In the genomic region with DNA sequence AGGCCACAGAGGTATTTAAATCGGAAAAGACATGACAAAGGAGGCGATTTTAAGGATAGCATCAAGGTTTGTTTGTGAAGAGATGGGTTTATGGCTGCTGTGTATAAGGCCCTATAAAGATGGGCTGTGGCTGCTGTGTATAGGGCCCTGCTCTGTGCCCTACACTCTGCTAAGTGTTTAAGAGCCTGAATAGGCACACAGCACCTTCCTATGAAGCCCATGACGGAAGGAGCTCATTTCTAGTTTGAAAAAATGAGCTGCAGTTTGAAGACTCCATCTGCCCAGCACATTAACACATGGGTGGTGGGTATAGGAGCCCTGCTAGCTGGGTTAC, we compare ENCODE assay signal across 23 mouse cellular contexts.
DNase-seq lines count a peak whose midpoint lies in the region; ATAC-seq lines count a peak whose summit lies in the region.
"Had no signal": no experiment of that assay in that cellular context is flagged by ENCODE, and none has a peak within 500 bp of the region (broad histone marks: within the 10 kb centered on the region; RNA-seq: fewer than 3 reads in every experiment).

No protein-coding gene starts in this region.

- H3K27ac ChIP-seq in neural tube, embryonic 11.5 days (ENCODE audit: low read depth, low read length): no peak overlapping the region
- H3K27ac ChIP-seq in hindbrain, embryonic 12.5 days: peak overlapping the region; percentile 71
- H3K27ac ChIP-seq in midbrain, embryonic 12.5 days (replicated peaks): peak overlapping the region; percentile 65
- H3K27ac ChIP-seq: heart, embryonic 10.5 days; limb, embryonic 10.5 days had no signal

- intact Hi-C loops in gastrocnemius, postnatal 14 days (cut with DNase I; ENCODE audit: low total_unique reads): no loop called here

- H3K4me1 ChIP-seq in neural tube, embryonic 11.5 days (ENCODE audit: control insufficient read depth, insufficient read depth, low read length): no peaks in the 10 kb centered on the region
- H3K4me1 ChIP-seq in hindbrain, embryonic 12.5 days: no peaks in the 10 kb centered on the region
- H3K4me1 ChIP-seq in midbrain, embryonic 12.5 days: peaks cover 12% of the 10 kb centered on the region
- H3K4me1 ChIP-seq: heart, embryonic 10.5 days; megakaryocyte, embryonic 14.5 days had no signal

- H3K4me3 ChIP-seq in neural tube, embryonic 11.5 days (ENCODE audit: low read depth, low read length): no peak overlapping the region
- no peak overlapping the region for H3K4me3 ChIP-seq in hindbrain, embryonic 12.5 days
- no peak overlapping the region for H3K4me3 ChIP-seq in midbrain, embryonic 12.5 days
- H3K4me3 ChIP-seq: heart, embryonic 10.5 days; limb, embryonic 10.5 days; megakaryocyte, embryonic 14.5 days had no signal

- no peak overlapping the region for H3K4me2 ChIP-seq in neural tube, embryonic 11.5 days (ENCODE audit: low read depth)
- no peak overlapping the region for H3K4me2 ChIP-seq in hindbrain, embryonic 12.5 days (replicated peaks)
- H3K4me2 ChIP-seq in midbrain, embryonic 12.5 days (replicated peaks): no peak overlapping the region

- ATAC-seq in neural tube, embryonic 11.5 days (ENCODE audit: insufficient read depth, low FRiP score, low TSS enrichment): peak; percentile 22; the same call in 1 of the 2 replicates
- no peak; the same call in 1 of the 2 replicates for ATAC-seq in hindbrain, embryonic 12.5 days (ENCODE audit: low FRiP score)
- peak; percentile 53 for ATAC-seq in midbrain, embryonic 12.5 days (ENCODE audit: low FRiP score, low read depth)

- no peaks in the 10 kb centered on the region for H3K27me3 ChIP-seq in neural tube, embryonic 11.5 days (ENCODE audit: control insufficient read depth, insufficient read depth, low read length)
- H3K27me3 ChIP-seq in hindbrain, embryonic 12.5 days: no peaks in the 10 kb centered on the region
- no peaks in the 10 kb centered on the region for H3K27me3 ChIP-seq in midbrain, embryonic 12.5 days
- H3K27me3 ChIP-seq: megakaryocyte, embryonic 14.5 days had no signal

- no peaks in the 10 kb centered on the region for H3K36me3 ChIP-seq in neural tube, embryonic 11.5 days (ENCODE audit: control insufficient read depth, insufficient read depth, low read length)
- H3K36me3 ChIP-seq in hindbrain, embryonic 12.5 days: no peaks in the 10 kb centered on the region
- H3K36me3 ChIP-seq in midbrain, embryonic 12.5 days: no peaks in the 10 kb centered on the region
- H3K36me3 ChIP-seq: G1E; heart, embryonic 10.5 days; limb, embryonic 10.5 days had no signal

- 80% methylated on average over 3 of the region's 3 CpGs for WGBS in neural tube, embryonic 11.5 days
- WGBS in hindbrain, embryonic 12.5 days: 86% methylated on average over 3 of the region's 3 CpGs
- WGBS in midbrain, embryonic 12.5 days: 68% methylated on average over 3 of the region's 3 CpGs

- DNase-seq in neural tube, embryonic 11.5 days (ENCODE audit: low spot score): no peak
- no peak for DNase-seq in neural tube, embryonic 10.5 days (ENCODE audit: extremely low spot score, low spot score)
- DNase-seq in gastrocnemius, postnatal 14 days: no peak
- DNase-seq in natural killer cell, adult 2 months (ENCODE audit: low spot score in 2 of 2): no peak
- DNase-seq in right cerebral cortex, adult 18-20 months: no peak
- DNase-seq: adrenal gland, postnatal 36 days; cerebellum, adult 18-20 months; cerebellum, postnatal 25 days; embryo, embryonic 11 days; heart, postnatal 10 days; kidney, adult 18-20 months; kidney, postnatal 25 days; lung, adult 18-20 months; lung, postnatal 14 days; right cerebral cortex, postnatal 14 days; spleen, adult 18-20 months; thymus, postnatal 36 days had no signal

- no peaks in the 10 kb centered on the region for H3K9me3 ChIP-seq in neural tube, embryonic 11.5 days (ENCODE audit: control insufficient read depth, low read length)
- H3K9me3 ChIP-seq in hindbrain, embryonic 12.5 days (replicated peaks): no peaks in the 10 kb centered on the region
- no peaks in the 10 kb centered on the region; the same call in 1 of the 2 replicates for H3K9me3 ChIP-seq in midbrain, embryonic 12.5 days
- H3K9me3 ChIP-seq: G1E; heart, embryonic 10.5 days; limb, embryonic 10.5 days had no signal

- H3K9ac ChIP-seq in neural tube, embryonic 11.5 days (ENCODE audit: low read length): no peak overlapping the region
- H3K9ac ChIP-seq in hindbrain, embryonic 12.5 days: no peak overlapping the region
- no peak overlapping the region for H3K9ac ChIP-seq in midbrain, embryonic 12.5 days (replicated peaks)
